Mouse (Mus musculus): Measurements from ENCODE around the gene Plppr2.

- no peak for TF ChIP-seq CTCF (IDR thresholded peaks at IDR 0.05; ENCODE audit: borderline replicate concordance, insufficient read depth, low read length)
- no peak for TF ChIP-seq POLR2A (IDR thresholded peaks at IDR 0.05; ENCODE audit: low read depth, low read length)
Measured at GRCm38 (mm10) chr9:21944267-21944666, 7.4 kb downstream of the Plppr2 start.

Measured in embryonic fibroblast, embryonic 13.5 days (primary cell).